In genomic region chr2:73270593-73271458, GRCm38 (mm10) we compare ENCODE assay signal across 9 mouse cellular contexts. TPM values are rescaled to one million over a fixed set of nuclear protein-coding genes. Genes with fewer than 3 reads are reported as not detected.
DNase-seq lines count a peak whose midpoint lies in the region; ATAC-seq lines count a peak whose summit lies in the region.
"Had no signal": no experiment of that assay in that cellular context is flagged by ENCODE, and none has a peak within 500 bp of the region (broad histone marks: within the 10 kb centered on the region; RNA-seq: fewer than 3 reads in every experiment).

No protein-coding gene starts in this region.

- intact Hi-C loops in left cerebral cortex, postnatal 36 days (cut with DNase I), result loop anchor here (5.0 to 10.0 kb wide), 2 partner anchors 1414 to 1729 kb away; no protein-coding TSS in a partner anchor

- peak overlapping the region; percentile 53 for H3K4me3 ChIP-seq in forebrain, embryonic 13.5 days
- H3K4me3 ChIP-seq in kidney, embryonic 15.5 days (replicated peaks), result peak overlapping the region; percentile 7; the same call in 1 of the 2 replicates

- peak; percentile 35; the same call in 1 of the 2 replicates for ATAC-seq in frontal cortex, adult (ENCODE audit: low TSS enrichment)
- peak; percentile 4; the same call in 1 of the 2 replicates for ATAC-seq in forebrain, embryonic 13.5 days
- ATAC-seq in kidney, embryonic 15.5 days (replicated peaks; ENCODE audit: low FRiP score), result no peak

- peak overlapping the region; percentile 62 for H3K4me2 ChIP-seq in forebrain, embryonic 13.5 days
- H3K4me2 ChIP-seq in kidney, embryonic 15.5 days, result peak overlapping the region; percentile 30; the same call in 1 of the 2 replicates

- no peak for DNase-seq in frontal cortex, adult 2 months (ENCODE audit: extremely low spot score in 1 of 2, low spot score in 1 of 2)
- DNase-seq in CD4-positive helper T cell, adult 2 months (ENCODE audit: low read depth, low spot score), result peak; percentile 63
- peak; percentile 46 for DNase-seq in mesoderm, embryonic 11.5 days (ENCODE audit: low read depth, low spot score)
- DNase-seq in Muller cell, postnatal 12 days (ENCODE audit: inconsistent ontology term), result no peak
- no peak for DNase-seq in left cerebral cortex, postnatal 36 days (ENCODE audit: low spot score in 2 of 2)

- peaks cover 55% of the 10 kb centered on the region for H3K4me1 ChIP-seq in forebrain, embryonic 13.5 days
- H3K4me1 ChIP-seq in kidney, embryonic 15.5 days, result peaks cover 52% of the 10 kb centered on the region

- under 1% methylated on average over 38 of the region's 38 CpGs for WGBS in forebrain, embryonic 13.5 days
- 2% methylated on average over 38 of the region's 38 CpGs for WGBS in kidney, embryonic 15.5 days

- peaks cover 13% of the 10 kb centered on the region for H3K36me3 ChIP-seq in forebrain, embryonic 13.5 days (ENCODE audit: poor library complexity, severe bottlenecking)
- no peaks in the 10 kb centered on the region for H3K36me3 ChIP-seq in kidney, embryonic 15.5 days

- peak overlapping the region; percentile 70 for H3K27ac ChIP-seq in forebrain, embryonic 13.5 days
- H3K27ac ChIP-seq in kidney, embryonic 15.5 days, result no peak overlapping the region

- H3K9me3 ChIP-seq in forebrain, embryonic 13.5 days (replicated peaks), result no peaks in the 10 kb centered on the region
- H3K9me3 ChIP-seq in kidney, embryonic 15.5 days (replicated peaks), result no peaks in the 10 kb centered on the region

- H3K27me3 ChIP-seq in forebrain, embryonic 13.5 days, result peaks cover 76% of the 10 kb centered on the region
- peaks cover 89% of the 10 kb centered on the region for H3K27me3 ChIP-seq in kidney, embryonic 15.5 days

- H3K9ac ChIP-seq in forebrain, embryonic 13.5 days, result peak overlapping the region; percentile 43; the same call in 1 of the 2 replicates
- no peak overlapping the region for H3K9ac ChIP-seq in kidney, embryonic 15.5 days

RNA-seq across cellular contexts. Expression of gene Sp9, which starts 0.9 kb away (rescaled TPM):
- 16.7 and 20.5 TPM in 2 replicates for polyA plus RNA-seq in frontal cortex, adult 2 months (2012; rRNA removed)
- polyA plus RNA-seq in forebrain, embryonic 13.5 days (2015; fragmentation: Nextera tagmentation; extraction: Ambion mirVana), result 10.6 and 15.4 TPM in 2 replicates
- polyA plus RNA-seq in kidney, embryonic 15.5 days (2015; fragmentation: Nextera tagmentation; extraction: Ambion mirVana), result 0.06 TPM in 1 of 2 replicates, not detected in the other
- total RNA-seq in left cerebral cortex, postnatal 36 days (2021), result 1 to 10 TPM; 2.8 to 4.6 TPM
- polyA plus RNA-seq: large intestine, adult 2 months had no signal

RNA-seq across cellular contexts. Expression of gene Scrn3, which starts 41.6 kb away (rescaled TPM):
- 25.5 and 26.0 TPM in 2 replicates for polyA plus RNA-seq in frontal cortex, adult 2 months (2012; rRNA removed)
- 9.5 and 10.5 TPM in 2 replicates for polyA plus RNA-seq in forebrain, embryonic 13.5 days (2015; fragmentation: Nextera tagmentation; extraction: Ambion mirVana)
- 18.5 TPM in 2 replicates for polyA plus RNA-seq in kidney, embryonic 15.5 days (2015; fragmentation: Nextera tagmentation; extraction: Ambion mirVana)
- 10 to 100 TPM; 16.3 to 18.4 TPM for total RNA-seq in left cerebral cortex, postnatal 36 days (2021)

RNA-seq across cellular contexts. Expression of gene Cir1, which starts 41.7 kb away (rescaled TPM):
- polyA plus RNA-seq in frontal cortex, adult 2 months (2012; rRNA removed), result 30.5 and 35.5 TPM in 2 replicates
- 26.9 and 30.2 TPM in 2 replicates for polyA plus RNA-seq in forebrain, embryonic 13.5 days (2015; fragmentation: Nextera tagmentation; extraction: Ambion mirVana)
- polyA plus RNA-seq in kidney, embryonic 15.5 days (2015; fragmentation: Nextera tagmentation; extraction: Ambion mirVana), result 24.5 and 25.8 TPM in 2 replicates
- 10 to 100 TPM; 24.3 to 28.3 TPM for total RNA-seq in left cerebral cortex, postnatal 36 days (2021)

RNA-seq across cellular contexts. Expression of gene Ola1, which starts 52.1 kb away (rescaled TPM):
- polyA plus RNA-seq in frontal cortex, adult 2 months (2012; rRNA removed), result 66.4 and 73.9 TPM in 2 replicates
- polyA plus RNA-seq in forebrain, embryonic 13.5 days (2015; fragmentation: Nextera tagmentation; extraction: Ambion mirVana), result 104 and 115 TPM in 2 replicates
- polyA plus RNA-seq in kidney, embryonic 15.5 days (2015; fragmentation: Nextera tagmentation; extraction: Ambion mirVana), result 88.9 and 97.6 TPM in 2 replicates
- 100 to 1,000 TPM; 101 to 103 TPM for total RNA-seq in left cerebral cortex, postnatal 36 days (2021)

Comparison
In these comparisons a context has a peak if more than half of its experiments do, and no peak if none do; other contexts are left out.
1. DNase-seq: peak in CD4-positive helper T cell, adult 2 months (single experiment) and mesoderm, embryonic 11.5 days (single experiment); none in frontal cortex, adult 2 months (0 of 2), Muller cell, postnatal 12 days (single experiment) and left cerebral cortex, postnatal 36 days (0 of 2).
2. RNA of gene Sp9, which starts 0.9 kb away (polyA plus RNA-seq): 16.7 to 20.5 TPM in frontal cortex, adult 2 months and 10.6 to 15.4 TPM in forebrain, embryonic 13.5 days; 0.06 TPM in kidney, embryonic 15.5 days; every median in the first group is over 10 times any median in the second.